Mouse (Mus musculus) retina, adult 2 months (tissue): ENCODE results near the gene Lrig2.
"Not testable (repeated sequence)": the region's sequence is repeated elsewhere in the genome, so short reads cannot be mapped to it uniquely, and the experiment has no call there.

Source experiments
- DNase-seq: peaks from one replicate; pipeline ENCODE4 v3.0.0-alpha.2; 2012; ENCODE audit warnings: low read depth, low spot score

Gene Lrig2

GRCm38 (mm10) chr3:104432651-104433050 lies 79.1 kb downstream of the Lrig2 start:
- no peak for DNase-seq

GRCm38 (mm10) chr3:104431848-104432159 lies 79.9 kb downstream of the Lrig2 start:
- no peak for DNase-seq

GRCm38 (mm10) chr3:104431156-104431847 lies 80.4 kb downstream of the Lrig2 start:
- DNase-seq: no peak

- not testable (repeated sequence) for DNase-seq
These were observed 84.4 kb downstream of the Lrig2 start for GRCm38 (mm10) chr3:104427354-104427753.

- no peak for DNase-seq
These were observed 87.4 kb downstream of the Lrig2 start for GRCm38 (mm10) chr3:104424346-104424745.

GRCm38 (mm10) chr3:104420929-104421328 lies 90.8 kb downstream of the Lrig2 start:
- DNase-seq: no peak

GRCm38 (mm10) chr3:104419990-104420389 lies 91.7 kb downstream of the Lrig2 start:
- no peak for DNase-seq

- DNase-seq: no peak
These were observed 94.9 kb downstream of the Lrig2 start for GRCm38 (mm10) chr3:104416806-104417205.

- DNase-seq: no peak
These were observed 99.2 kb downstream of the Lrig2 start for GRCm38 (mm10) chr3:104412482-104412881.

- DNase-seq: no peak
These were observed 104.2 kb downstream of the Lrig2 start for GRCm38 (mm10) chr3:104407506-104407905.

- no peak for DNase-seq
These were observed 108.1 kb downstream of the Lrig2 start for GRCm38 (mm10) chr3:104403582-104403981.

GRCm38 (mm10) chr3:104401176-104401575 lies 110.5 kb downstream of the Lrig2 start:
- DNase-seq: no peak

GRCm38 (mm10) chr3:104400126-104400525 lies 111.6 kb downstream of the Lrig2 start:
- DNase-seq: no peak

GRCm38 (mm10) chr3:104399296-104400045 lies 112.2 kb downstream of the Lrig2 start:
- DNase-seq: no peak

GRCm38 (mm10) chr3:104397316-104397715 lies 114.4 kb downstream of the Lrig2 start:
- no peak for DNase-seq

GRCm38 (mm10) chr3:104396736-104397081 lies 115.0 kb downstream of the Lrig2 start:
- no peak for DNase-seq

GRCm38 (mm10) chr3:104396067-104396735 lies 115.5 kb downstream of the Lrig2 start:
- DNase-seq: no peak

GRCm38 (mm10) chr3:104390072-104390471 lies 121.6 kb downstream of the Lrig2 start:
- no peak for DNase-seq

GRCm38 (mm10) chr3:104389449-104389848 lies 122.3 kb downstream of the Lrig2 start:
- DNase-seq: no peak

- no peak for DNase-seq
These were observed 126.1 kb downstream of the Lrig2 start for GRCm38 (mm10) chr3:104385587-104385986.

- no peak for DNase-seq
These were observed 127.9 kb downstream of the Lrig2 start for GRCm38 (mm10) chr3:104383681-104384341.

- no peak for DNase-seq
These were observed 133.5 kb downstream of the Lrig2 start for GRCm38 (mm10) chr3:104378228-104378627.
